Mouse (Mus musculus) heart, adult 2 months (tissue): ENCODE results near the gene Pgap3.

Experiments
- CTCF ChIP-seq: fragments of 200-600 bp; IDR thresholded peaks from 2 replicates; pipeline ENCODE4 v1.8.1; 2022; ENCODE audit warnings: antibody characterized with exemption, mild to moderate bottlenecking, moderate library complexity
- EP300 ChIP-seq: fragments of 200-500 bp; IDR thresholded peaks from 2 replicates; pipeline ENCODE4 v1.6.1; 2011; ENCODE audit warnings: low read depth, low read length, control low read depth; ENCODE audit not compliant: insufficient read depth
- POLR2A ChIP-seq: fragments of 200-500 bp; IDR thresholded peaks from 2 replicates; pipeline ENCODE4 v1.6.1; 2011; ENCODE audit warnings: mild to moderate bottlenecking, low read depth, low read length, control low read depth; ENCODE audit not compliant: insufficient read depth

DNA sequence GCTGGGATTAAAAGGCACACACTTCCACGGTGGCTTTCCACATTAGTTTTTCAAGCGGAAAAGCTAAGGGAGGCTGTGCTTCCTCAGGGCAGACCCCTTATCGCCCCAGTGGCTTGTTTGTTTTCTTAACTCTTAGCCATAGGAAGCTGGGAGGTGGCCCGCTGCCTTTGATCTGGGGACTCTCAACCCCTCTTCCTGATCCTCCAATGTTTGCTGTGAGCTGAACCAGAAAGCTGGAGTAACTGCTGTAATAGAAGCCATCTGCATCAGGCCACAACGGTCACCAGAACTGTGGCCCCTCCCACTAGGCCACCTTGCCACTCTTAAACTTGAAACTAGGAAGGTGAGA is 45.9 kb upstream of the Pgap3 start, which contains the start of gene Grb7:
- TF ChIP-seq CTCF (no peak), EP300 (no peak), POLR2A (no peak)
